8 mouse cellular contexts compared by ENCODE assay signal in genomic region chr12:84416834-84417604, GRCm38 (mm10). TPM values are rescaled to one million over a fixed set of nuclear protein-coding genes. Genes with fewer than 3 reads are reported as not detected.
DNase-seq lines count a peak whose midpoint lies in the region; ATAC-seq and TF ChIP-seq lines count a peak whose summit lies in the region.

TSS of gene Rnf113a2 (plus strand) at chr12:84417196.

- no peak within 1 kb of the TSS; the same call in 1 of the 2 replicates for H3K27ac ChIP-seq in cortical plate, adult 2 months (ENCODE audit: insufficient read depth, low read length)

- peak; percentile 93 for ATAC-seq in activated CD4-positive, CD25-positive, alpha-beta regulatory T cell, adult 4 months
- peak; percentile 100 for ATAC-seq in megakaryocyte, adult 5-6 weeks (ENCODE audit: poor library complexity, severe bottlenecking)

- TF ChIP-seq CTCF in cortical plate, adult 2 months (IDR thresholded peaks at IDR 0.05; ENCODE audit: extremely low read depth, insufficient read depth, low read length), result no peak

- peaks cover 1% of the 10 kb centered on the region; the same call in 1 of the 2 replicates for H3K4me1 ChIP-seq in cortical plate, adult 2 months (ENCODE audit: control insufficient read depth, insufficient read depth, low read length)

- peak; percentile 84 for TF ChIP-seq POLR2A in cortical plate, adult 2 months (IDR thresholded peaks at IDR 0.05; ENCODE audit: extremely low read depth, insufficient read depth, low read length)

- H3K4me3 ChIP-seq in cortical plate, adult 2 months (ENCODE audit: insufficient read depth, low read length), result peak within 1 kb of the TSS; percentile 26

- peak; percentile 59 to 72 for DNase-seq in gastrocnemius, adult 8-10 months (ENCODE audit: low spot score in 2 of 2)
- peak; percentile 64 for DNase-seq in hindlimb bud, embryonic 11.5 days (ENCODE audit: extremely low spot score, low read depth, low spot score)
- DNase-seq in left cerebral cortex, adult 8-10 months (ENCODE audit: low spot score in 2 of 2), result peak; percentile 73 to 80
- DNase-seq in right cerebral cortex, adult 18-20 months, result peak; percentile 89
- peak; percentile 77 for DNase-seq in urinary bladder, adult 2 months (ENCODE audit: low spot score)

RNA-seq across cellular contexts. Expression of gene Rnf113a2, which starts in this region (rescaled TPM):
- 10 to 100 TPM; 35.6 to 36.6 TPM for polyA plus RNA-seq in activated CD4-positive, CD25-positive, alpha-beta regulatory T cell, adult 4 months (2017; shearing (Covaris generic))
- 14.4 and 15.1 TPM in 2 replicates for polyA plus RNA-seq in cortical plate, adult 2 months (2012; rRNA removed)
- total RNA-seq in gastrocnemius, adult 8-10 months (2022), result 10 to 100 TPM in 2 of 4 experiments, 1 to 10 TPM in 2; 9.1 to 13.0 (median 10.4) TPM
- total RNA-seq in left cerebral cortex, adult 8-10 months (2022), result 10 to 100 TPM; 11.7 to 15.2 (median 13.5) TPM
- 27.5 and 30.5 TPM in 2 replicates for total RNA-seq in megakaryocyte, adult 5-6 weeks (2015)
- total RNA-seq in megakaryocyte, adult 5-6 weeks (2017), result 31.2 and 32.2 TPM in 2 replicates
- 20.2 and 22.3 TPM in 2 replicates for polyA plus RNA-seq in urinary bladder, adult 2 months (2012; rRNA removed)
